Mouse (Mus musculus): Measurements from ENCODE around the gene Gtdc1. TPM values are rescaled to one million over a fixed set of nuclear protein-coding genes. Genes with fewer than 3 reads are reported as not detected.

Gtdc1 gene
- total and polyA plus RNA-seq, 3 experiments: 6.2 to 17.7 (median 16.5) TPM

- no peak for TF ChIP-seq EP300 (IDR thresholded peaks at IDR 0.05; ENCODE audit: insufficient read depth, low read depth, low read length)
- no peak for TF ChIP-seq POLR2A (IDR thresholded peaks at IDR 0.05; ENCODE audit: insufficient read depth, low read depth, low read length)
- TF ChIP-seq CTCF (IDR thresholded peaks at IDR 0.05): no peak
- H3K36me3 ChIP-seq (ENCODE audit: control insufficient read depth, insufficient read depth, low read length): no peaks in the 10 kb centered on the region
- H3K79me2 ChIP-seq (replicated peaks; ENCODE audit: control insufficient read depth, insufficient read depth, low read length): no peaks in the 10 kb centered on the region
- 62% methylated on average over 1 of the region's 1 CpGs for WGBS
- no peaks in the 10 kb centered on the region for H3K4me1 ChIP-seq (ENCODE audit: control insufficient read depth, insufficient read depth, low read length)
- H3K9ac ChIP-seq (ENCODE audit: low read depth, low read length): no peak overlapping the region
- no peak overlapping the region for H3K27ac ChIP-seq
- H3K4me3 ChIP-seq: no peak overlapping the region
- no peak for DNase-seq
- H3K27me3 ChIP-seq (ENCODE audit: control insufficient read depth, insufficient read depth, low read length): no peaks in the 10 kb centered on the region
- intact Hi-C loops (cut with DNase I): no loop called here
Observed at GRCm38 (mm10) chr2:44763898-44764297, 163.6 kb downstream of the Gtdc1 start.

GRCm38 (mm10) chr2:44736618-44737017 is 190.8 kb downstream of the Gtdc1 start:
- TF ChIP-seq POLR2A (IDR thresholded peaks at IDR 0.05; ENCODE audit: insufficient read depth, low read depth, low read length): no peak
- TF ChIP-seq CTCF (IDR thresholded peaks at IDR 0.05): no peak
- TF ChIP-seq EP300 (IDR thresholded peaks at IDR 0.05; ENCODE audit: insufficient read depth, low read depth, low read length): no peak
- intact Hi-C loops (cut with DNase I): no loop called here
- Histone ChIP-seq H3K79me2 (replicated peaks; ENCODE audit: control insufficient read depth, insufficient read depth, low read length) (no peaks in the 10 kb centered on the region), H3K36me3 (ENCODE audit: control insufficient read depth, insufficient read depth, low read length) (no peaks in the 10 kb centered on the region), H3K9ac (ENCODE audit: low read depth, low read length) (no peak overlapping the region), H3K27me3 (ENCODE audit: control insufficient read depth, insufficient read depth, low read length) (no peaks in the 10 kb centered on the region), H3K27ac (no peak overlapping the region), H3K4me1 (ENCODE audit: control insufficient read depth, insufficient read depth, low read length) (no peaks in the 10 kb centered on the region), H3K4me3 (no peak overlapping the region)
- no peak for DNase-seq
- 98% methylated on average over 1 of the region's 1 CpGs for WGBS

GRCm38 (mm10) chr2:44721461-44721860 is 206.0 kb downstream of the Gtdc1 start:
- DNase-seq: no peak
- TF ChIP-seq POLR2A (IDR thresholded peaks at IDR 0.05; ENCODE audit: insufficient read depth, low read depth, low read length): no peak
- TF ChIP-seq CTCF (IDR thresholded peaks at IDR 0.05): no peak
- no peak for TF ChIP-seq EP300 (IDR thresholded peaks at IDR 0.05; ENCODE audit: insufficient read depth, low read depth, low read length)
- no peaks in the 10 kb centered on the region for H3K79me2 ChIP-seq (replicated peaks; ENCODE audit: control insufficient read depth, insufficient read depth, low read length)
- H3K27ac ChIP-seq: no peak overlapping the region
- no peaks in the 10 kb centered on the region for H3K36me3 ChIP-seq (ENCODE audit: control insufficient read depth, insufficient read depth, low read length)
- H3K4me1 ChIP-seq (ENCODE audit: control insufficient read depth, insufficient read depth, low read length): no peaks in the 10 kb centered on the region
- no peaks in the 10 kb centered on the region for H3K27me3 ChIP-seq (ENCODE audit: control insufficient read depth, insufficient read depth, low read length)
- intact Hi-C loops (cut with DNase I): no loop called here
- no peak overlapping the region for H3K4me3 ChIP-seq
- no peak overlapping the region for H3K9ac ChIP-seq (ENCODE audit: low read depth, low read length)

- intact Hi-C loops (cut with DNase I): no loop called here
- Histone ChIP-seq H3K79me2 (replicated peaks; ENCODE audit: control insufficient read depth, insufficient read depth, low read length) (no peaks in the 10 kb centered on the region), H3K27ac (no peak overlapping the region; the same call in 1 of the 2 replicates), H3K27me3 (ENCODE audit: control insufficient read depth, insufficient read depth, low read length) (no peaks in the 10 kb centered on the region), H3K4me1 (ENCODE audit: control insufficient read depth, insufficient read depth, low read length) (no peaks in the 10 kb centered on the region), H3K36me3 (ENCODE audit: control insufficient read depth, insufficient read depth, low read length) (no peaks in the 10 kb centered on the region), H3K9ac (ENCODE audit: low read depth, low read length) (no peak overlapping the region), H3K4me3 (no peak overlapping the region)
- WGBS: 69% methylated on average over 4 of the region's 4 CpGs
- peak in 1 of 2 experiments; percentile 6 for DNase-seq
- TF ChIP-seq EP300 (IDR thresholded peaks at IDR 0.05; ENCODE audit: insufficient read depth, low read depth, low read length) (no peak), CTCF (IDR thresholded peaks at IDR 0.05) (no peak)
Observed at GRCm38 (mm10) chr2:44705883-44706615, 221.4 kb downstream of the Gtdc1 start.

- TF ChIP-seq POLR2A (IDR thresholded peaks at IDR 0.05; ENCODE audit: insufficient read depth, low read depth, low read length) (no peak), CTCF (IDR thresholded peaks at IDR 0.05) (no peak), EP300 (IDR thresholded peaks at IDR 0.05; ENCODE audit: insufficient read depth, low read depth, low read length) (no peak)
- Histone ChIP-seq H3K27me3 (ENCODE audit: control insufficient read depth, insufficient read depth, low read length) (no peaks in the 10 kb centered on the region), H3K27ac (no peak overlapping the region), H3K36me3 (ENCODE audit: control insufficient read depth, insufficient read depth, low read length) (no peaks in the 10 kb centered on the region), H3K4me3 (no peak overlapping the region), H3K4me1 (ENCODE audit: control insufficient read depth, insufficient read depth, low read length) (no peaks in the 10 kb centered on the region), H3K9ac (ENCODE audit: low read depth, low read length) (no peak overlapping the region), H3K79me2 (replicated peaks; ENCODE audit: control insufficient read depth, insufficient read depth, low read length) (no peaks in the 10 kb centered on the region)
- no peak for DNase-seq
- intact Hi-C loops (cut with DNase I): no loop called here
- WGBS: 74% methylated on average over 4 of the region's 4 CpGs
Observed at GRCm38 (mm10) chr2:44700276-44700675, 227.2 kb downstream of the Gtdc1 start.

GRCm38 (mm10) chr2:44696441-44696840 is 231.0 kb downstream of the Gtdc1 start:
- Histone ChIP-seq H3K27me3 (ENCODE audit: control insufficient read depth, insufficient read depth, low read length) (no peaks in the 10 kb centered on the region), H3K9ac (ENCODE audit: low read depth, low read length) (no peak overlapping the region), H3K79me2 (replicated peaks; ENCODE audit: control insufficient read depth, insufficient read depth, low read length) (no peaks in the 10 kb centered on the region), H3K4me3 (no peak overlapping the region), H3K4me1 (ENCODE audit: control insufficient read depth, insufficient read depth, low read length) (no peaks in the 10 kb centered on the region), H3K36me3 (ENCODE audit: control insufficient read depth, insufficient read depth, low read length) (no peaks in the 10 kb centered on the region), H3K27ac (no peak overlapping the region)
- no peak for DNase-seq
- intact Hi-C loops (cut with DNase I): no loop called here
- TF ChIP-seq POLR2A (IDR thresholded peaks at IDR 0.05; ENCODE audit: insufficient read depth, low read depth, low read length) (no peak), CTCF (IDR thresholded peaks at IDR 0.05) (no peak), EP300 (IDR thresholded peaks at IDR 0.05; ENCODE audit: insufficient read depth, low read depth, low read length) (no peak)
- WGBS: 88% methylated on average over 3 of the region's 3 CpGs
